Mouse (Mus musculus): ENCODE data around the gene Olfr1205. TPM values are rescaled to one million over a fixed set of nuclear protein-coding genes. Genes with fewer than 3 reads are reported as not detected.

Olfr1205 gene
- total RNA-seq (2023): not detected

GRCm38 (mm10) chr2:88829437-88829836 lies at the start of gene Olfr1205:
Gene Olfr1205, plus strand, starts transcription at chr2:88829737.

GRCm38 (mm10) chr2:88792736-88793135 lies 36.8 kb upstream of the Olfr1205 start, which contains the start of gene Olfr1201:
Gene Olfr1201, plus strand, starts transcription at chr2:88793036.

GRCm38 (mm10) chr2:88814196-88814595 lies 15.3 kb upstream of the Olfr1205 start, which contains the start of gene Olfr1202:
Gene Olfr1202, plus strand, starts transcription at chr2:88814496.

GRCm38 (mm10) chr2:88848992-88849391 lies 19.5 kb downstream of the Olfr1205 start, which contains the start of gene Olfr1204:
Gene Olfr1204, plus strand, starts transcription at chr2:88849292.

GRCm38 (mm10) chr2:88862931-88863330 lies 33.4 kb downstream of the Olfr1205 start, which contains the start of gene Olfr1206:
Gene Olfr1206, plus strand, starts transcription at chr2:88863231.

Other genes starting within 250 kb of the Olfr1205 start
- gene Olfr1189, start 243.3 kb upstream of the Olfr1205 start, total RNA-seq (2023): not detected
- 0.09 TPM for gene Olfr1191-ps1, start 189.2 kb upstream of the Olfr1205 start, total RNA-seq (2023)
- not detected for gene Olfr1192-ps1, start 181.2 kb upstream of the Olfr1205 start, total RNA-seq (2023)
- not detected for gene Olfr1193, start 154.1 kb upstream of the Olfr1205 start, total RNA-seq (2023)
- not detected for gene Olfr1195, start 140.6 kb upstream of the Olfr1205 start, total RNA-seq (2023)
- not detected for gene Olfr1196, start 125.1 kb upstream of the Olfr1205 start, total RNA-seq (2023)
- gene Olfr1197, start 97.4 kb upstream of the Olfr1205 start, total RNA-seq (2023): not detected
- gene Olfr1198, start 78.4 kb upstream of the Olfr1205 start, total RNA-seq (2023): not detected
- not detected for gene Olfr1199, start 69.3 kb upstream of the Olfr1205 start, total RNA-seq (2023)
- gene Olfr1200, start 59.2 kb upstream of the Olfr1205 start, total RNA-seq (2023): not detected
- gene Olfr1201, start 36.7 kb upstream of the Olfr1205 start, total RNA-seq (2023): not detected
- not detected for gene Olfr1202, start 15.2 kb upstream of the Olfr1205 start, total RNA-seq (2023)
- not detected for gene Olfr1204, start 19.6 kb downstream of the Olfr1205 start, total RNA-seq (2023)
- gene Olfr1206, start 33.5 kb downstream of the Olfr1205 start, total RNA-seq (2023): not detected
- not detected for gene Olfr1208, start 72.6 kb downstream of the Olfr1205 start, total RNA-seq (2023)
- not detected for gene Olfr1209, start 85.4 kb downstream of the Olfr1205 start, total RNA-seq (2023)
- gene Olfr1211, start 108.4 kb downstream of the Olfr1205 start, total RNA-seq (2023): not detected
- gene Olfr1212, start 124.2 kb downstream of the Olfr1205 start, total RNA-seq (2023): not detected
- not detected for gene Gm13762, start 150.5 kb downstream of the Olfr1205 start, total RNA-seq (2023)
- not detected for gene Olfr1214, start 162.9 kb downstream of the Olfr1205 start, total RNA-seq (2023)
- not detected for gene Olfr1215, start 177.2 kb downstream of the Olfr1205 start, total RNA-seq (2023)
- gene Olfr1216, start 188.6 kb downstream of the Olfr1205 start, total RNA-seq (2023): not detected
- not detected for gene Olfr1217, start 202.3 kb downstream of the Olfr1205 start, total RNA-seq (2023)
- not detected for gene Olfr1218, start 231.4 kb downstream of the Olfr1205 start, total RNA-seq (2023)

All from CD4-positive naive resting alpha-beta T cell, adult 57 days (primary cell).